Mouse (Mus musculus): ENCODE results near the gene Hmcn1.

DNA sequence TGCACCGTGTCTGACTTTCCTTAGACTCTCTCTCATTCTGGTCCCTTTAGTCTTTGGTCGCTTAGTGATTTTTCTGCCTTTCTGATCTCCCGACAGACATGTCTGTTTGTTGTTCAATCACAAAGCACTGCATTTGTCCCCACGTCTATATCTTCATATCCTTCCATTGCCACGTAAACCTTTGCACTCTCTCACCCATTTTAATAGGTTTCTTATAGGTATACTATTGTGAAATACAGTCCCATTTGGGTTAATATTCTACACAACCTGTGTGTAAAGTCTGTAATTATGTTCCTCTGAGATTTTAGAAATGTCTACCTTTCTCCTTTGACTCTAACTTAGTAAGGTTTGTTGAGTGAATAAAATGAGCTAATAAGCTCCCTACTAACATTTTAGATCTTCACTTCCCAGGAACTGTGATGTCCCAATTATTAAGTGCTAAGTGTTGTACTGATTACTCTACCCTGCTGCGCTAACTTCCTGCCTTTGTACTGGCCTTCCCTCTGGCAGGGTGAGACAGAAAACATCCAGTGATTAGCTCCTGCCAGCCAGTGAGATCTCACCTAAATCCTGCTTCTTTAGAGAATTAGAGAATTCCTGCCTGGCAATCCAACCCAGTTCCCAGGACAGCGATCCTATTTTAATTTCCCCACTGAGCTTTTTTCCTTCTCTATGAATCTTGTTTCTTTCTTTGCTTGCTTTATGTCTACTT lies 250.7 kb downstream of the Hmcn1 start:
- TF ChIP-seq POLR2A (IDR thresholded peaks at IDR 0.05; ENCODE audit: extremely low read depth, insufficient read depth, low read length) (no peak), CTCF (IDR thresholded peaks at IDR 0.05; ENCODE audit: low read depth, low read length) (no peak)
